Mouse (Mus musculus): Measurements from ENCODE around the gene Glis2. TPM values are rescaled to one million over a fixed set of nuclear protein-coding genes. Genes with fewer than 3 reads are reported as not detected.

Glis2 gene
- polyA plus RNA-seq, 1 experiment from 2014 or later: 13.2 TPM

DNA sequence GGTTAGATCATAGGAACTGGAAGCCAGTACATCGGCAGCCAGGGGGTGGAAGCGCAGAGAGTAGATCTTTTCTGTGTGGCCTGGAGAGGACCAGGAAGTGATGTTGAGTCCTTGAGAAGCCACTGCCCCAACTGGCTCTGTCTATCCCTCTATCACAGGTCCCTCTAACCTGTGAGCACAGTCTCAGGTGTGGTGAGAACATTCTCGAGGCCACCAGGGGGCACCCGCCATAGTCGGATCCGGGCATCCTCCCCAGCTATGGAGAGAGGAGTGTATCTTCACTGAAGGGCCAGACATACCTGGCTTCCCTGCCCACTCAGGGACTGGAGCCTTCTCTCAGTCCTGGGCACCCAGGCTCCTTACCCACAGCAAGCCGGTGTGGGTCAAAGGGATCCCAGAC, 37.5 kb downstream of the Glis2 start:
- H3K9ac ChIP-seq (replicated peaks; ENCODE audit: low read length): no peak overlapping the region
- ATAC-seq (ENCODE audit: low FRiP score, low TSS enrichment) (0 out of 2 replicates have a peak, but pooled peaks have one; percentile 22), DNase-seq (peak; percentile 49)
- H3K4me3 ChIP-seq (replicated peaks; ENCODE audit: low read depth, low read length): no peak overlapping the region
- H3K36me3 ChIP-seq (ENCODE audit: control insufficient read depth, insufficient read depth, low read length): peaks cover 32% of the 10 kb centered on the region
- no peaks in the 10 kb centered on the region for H3K27me3 ChIP-seq (ENCODE audit: control insufficient read depth, insufficient read depth, low read length)
- no peaks in the 10 kb centered on the region for H3K9me3 ChIP-seq (ENCODE audit: control insufficient read depth, low read length)
- H3K4me2 ChIP-seq (ENCODE audit: low read length): no peak overlapping the region
- no peak overlapping the region for H3K27ac ChIP-seq (replicated peaks; ENCODE audit: low read depth, low read length)
- 47% methylated on average over 7 of the region's 7 CpGs for WGBS
- H3K4me1 ChIP-seq (ENCODE audit: control insufficient read depth, insufficient read depth, low read length): no peaks in the 10 kb centered on the region

DNA sequence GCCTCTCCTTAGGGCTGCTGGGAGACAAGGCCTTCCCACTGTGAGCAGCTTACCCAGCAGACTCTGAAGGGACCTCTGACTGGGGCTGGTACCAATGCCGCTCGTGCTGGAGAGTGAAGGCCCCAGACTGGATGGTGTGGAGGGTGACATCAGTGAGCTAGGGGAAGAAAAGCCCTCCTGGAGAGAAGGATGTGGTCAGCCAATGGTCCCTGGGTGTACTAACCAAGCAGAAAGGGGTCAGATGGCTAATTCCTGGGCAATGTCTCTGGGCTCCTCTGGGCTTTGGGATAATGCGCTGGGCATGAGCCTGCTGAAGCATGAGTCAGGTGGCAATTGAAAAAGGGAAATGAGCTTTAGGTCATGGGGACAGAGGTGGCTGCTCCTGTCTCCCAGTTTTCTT, 39.1 kb downstream of the Glis2 start:
- no peaks in the 10 kb centered on the region for H3K4me1 ChIP-seq (ENCODE audit: control insufficient read depth, insufficient read depth, low read length)
- DNase-seq (no peak), ATAC-seq (ENCODE audit: low FRiP score, low TSS enrichment) (no peak)
- no peaks in the 10 kb centered on the region for H3K27me3 ChIP-seq (ENCODE audit: control insufficient read depth, insufficient read depth, low read length)
- H3K9ac ChIP-seq (replicated peaks; ENCODE audit: low read length): no peak overlapping the region
- H3K9me3 ChIP-seq (ENCODE audit: control insufficient read depth, low read length): no peaks in the 10 kb centered on the region
- H3K27ac ChIP-seq (replicated peaks; ENCODE audit: low read depth, low read length): no peak overlapping the region
- H3K4me3 ChIP-seq (replicated peaks; ENCODE audit: low read depth, low read length): no peak overlapping the region
- H3K4me2 ChIP-seq (ENCODE audit: low read length): no peak overlapping the region
- H3K36me3 ChIP-seq (ENCODE audit: control insufficient read depth, insufficient read depth, low read length): peaks cover 26% of the 10 kb centered on the region
- WGBS: 93% methylated on average over 3 of the region's 3 CpGs

DNA sequence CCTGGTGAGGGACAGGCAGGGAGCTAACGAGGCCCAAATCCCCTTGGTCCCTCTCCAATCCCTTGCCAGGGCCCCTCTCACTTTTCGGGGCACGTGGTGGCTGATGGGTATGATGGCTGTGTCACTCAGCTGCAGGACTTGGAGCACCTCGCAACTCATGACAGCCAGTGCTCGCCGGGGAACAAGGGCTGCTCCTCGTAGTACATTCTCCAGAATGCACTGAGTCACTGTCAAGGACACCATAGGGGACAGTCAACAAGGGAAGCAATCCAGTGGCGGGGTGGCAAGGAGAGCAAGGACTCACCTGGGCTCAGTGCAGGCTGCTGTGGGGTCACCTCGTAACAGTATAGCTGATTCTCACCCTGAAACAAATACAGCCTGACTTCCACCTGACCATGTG, 40.2 kb downstream of the Glis2 start:
- WGBS: 84% methylated on average over 9 of the region's 9 CpGs
- Histone ChIP-seq H3K27ac (replicated peaks; ENCODE audit: low read depth, low read length) (no peak overlapping the region), H3K36me3 (ENCODE audit: control insufficient read depth, insufficient read depth, low read length) (peaks cover 26% of the 10 kb centered on the region)

DNA sequence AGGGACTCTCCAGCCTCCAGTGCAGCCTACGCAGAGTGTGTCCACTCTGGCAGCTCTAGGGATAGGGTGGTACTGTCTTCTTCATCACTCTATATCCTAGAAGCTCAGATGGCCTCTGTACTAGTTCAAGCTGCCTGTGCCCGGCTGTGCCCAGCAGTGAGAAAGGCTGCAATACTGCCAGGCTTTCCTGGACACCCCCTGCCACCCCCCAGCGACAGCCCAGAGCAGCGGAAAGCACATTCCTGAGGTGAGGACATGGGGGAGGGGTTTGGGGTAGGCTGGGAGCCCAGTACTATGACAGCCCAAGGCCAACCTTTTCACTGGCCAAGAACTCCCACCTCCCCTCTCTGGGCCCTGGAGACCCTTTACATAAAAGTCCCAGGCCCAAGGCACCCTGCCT, 41.2 kb downstream of the Glis2 start:
- H3K27me3 ChIP-seq (ENCODE audit: control insufficient read depth, insufficient read depth, low read length): no peaks in the 10 kb centered on the region
- no peaks in the 10 kb centered on the region for H3K9me3 ChIP-seq (ENCODE audit: control insufficient read depth, low read length)
- H3K27ac ChIP-seq (replicated peaks; ENCODE audit: low read depth, low read length): no peak overlapping the region
- peaks cover 22% of the 10 kb centered on the region for H3K36me3 ChIP-seq (ENCODE audit: control insufficient read depth, insufficient read depth, low read length)
- H3K4me3 ChIP-seq (replicated peaks; ENCODE audit: low read depth, low read length): no peak overlapping the region
- H3K4me2 ChIP-seq (ENCODE audit: low read length): no peak overlapping the region
- H3K9ac ChIP-seq (replicated peaks; ENCODE audit: low read length): no peak overlapping the region
- H3K4me1 ChIP-seq (ENCODE audit: control insufficient read depth, insufficient read depth, low read length): peaks cover 7% of the 10 kb centered on the region; the same call in 1 of the 2 replicates
- ATAC-seq (ENCODE audit: low FRiP score, low TSS enrichment): no peak
- DNase-seq: no peak
- WGBS: 66% methylated on average over 4 of the region's 4 CpGs

More for the DNA sequence above, 40.2 kb downstream of the Glis2 start:
- H3K4me3 ChIP-seq (replicated peaks; ENCODE audit: low read depth, low read length): no peak overlapping the region
- H3K9ac ChIP-seq (replicated peaks; ENCODE audit: low read length): no peak overlapping the region
- DNase-seq (no peak), ATAC-seq (ENCODE audit: low FRiP score, low TSS enrichment) (no peak)
- H3K4me1 ChIP-seq (ENCODE audit: control insufficient read depth, insufficient read depth, low read length): no peaks in the 10 kb centered on the region
- no peaks in the 10 kb centered on the region for H3K9me3 ChIP-seq (ENCODE audit: control insufficient read depth, low read length)
- no peak overlapping the region for H3K4me2 ChIP-seq (ENCODE audit: low read length)
- no peaks in the 10 kb centered on the region for H3K27me3 ChIP-seq (ENCODE audit: control insufficient read depth, insufficient read depth, low read length)

DNA sequence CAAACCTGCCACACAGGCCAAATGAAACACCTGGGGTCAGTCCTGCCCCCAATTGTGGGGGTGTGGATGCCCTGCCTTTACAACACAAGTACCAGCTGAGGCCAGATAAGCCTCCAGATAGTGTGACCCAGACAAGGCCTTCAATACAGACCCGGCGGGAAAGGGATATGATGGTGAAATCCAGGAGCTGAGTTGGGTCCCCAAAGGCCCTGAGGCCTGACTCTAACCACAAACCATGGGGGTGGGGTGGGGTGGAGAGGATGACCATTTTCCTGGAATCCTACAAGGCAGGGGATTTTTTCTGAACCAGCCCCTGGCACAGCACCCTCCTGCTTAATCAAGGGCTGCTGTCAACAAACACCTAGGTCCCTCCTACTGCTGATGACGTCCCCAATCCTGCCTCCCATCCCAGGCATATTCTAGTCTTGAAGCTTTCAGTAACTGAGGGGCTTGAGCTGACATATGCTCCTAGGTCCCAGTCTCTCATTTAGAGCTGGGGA, 44.4 kb downstream of the Glis2 start:
- Histone ChIP-seq H3K4me1 (ENCODE audit: control insufficient read depth, insufficient read depth, low read length) (peaks cover 15% of the 10 kb centered on the region; the same call in 1 of the 2 replicates), H3K4me3 (replicated peaks; ENCODE audit: low read depth, low read length) (no peak overlapping the region), H3K27ac (replicated peaks; ENCODE audit: low read depth, low read length) (no peak overlapping the region), H3K9ac (replicated peaks; ENCODE audit: low read length) (no peak overlapping the region), H3K4me2 (ENCODE audit: low read length) (no peak overlapping the region), H3K9me3 (ENCODE audit: control insufficient read depth, low read length) (no peaks in the 10 kb centered on the region), H3K27me3 (ENCODE audit: control insufficient read depth, insufficient read depth, low read length) (no peaks in the 10 kb centered on the region), H3K36me3 (ENCODE audit: control insufficient read depth, insufficient read depth, low read length) (peaks cover 5% of the 10 kb centered on the region; the same call in 1 of the 2 replicates)
- WGBS: 92% methylated on average over 3 of the region's 3 CpGs
- ATAC-seq (ENCODE audit: low FRiP score, low TSS enrichment) (no peak), DNase-seq (no peak)

DNA sequence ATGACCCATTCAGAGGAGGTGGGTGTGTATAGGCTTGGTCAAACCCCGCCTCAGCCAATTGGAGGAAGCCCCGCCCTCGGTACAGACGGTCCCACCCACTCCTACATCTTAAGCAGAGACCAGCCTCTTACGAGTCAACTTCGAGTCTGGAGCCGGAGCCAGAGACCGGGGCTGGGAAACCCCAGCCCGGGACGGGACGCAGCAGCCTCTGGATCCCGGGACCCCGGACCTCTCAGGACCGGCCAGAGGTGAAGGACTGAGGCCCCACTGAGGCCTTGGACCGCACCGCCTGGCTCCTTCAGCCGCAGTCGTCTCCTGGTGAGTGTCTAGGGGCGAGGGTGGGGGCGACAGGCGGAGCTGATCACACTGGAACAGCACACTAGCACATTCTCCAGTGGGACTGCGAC, 45.3 kb downstream of the Glis2 start, which contains the start of the genes Vasn and Dnaja3:
Gene Vasn, plus strand, starts transcription at position 111 of the 407 bp plus-strand sequence.
Gene Dnaja3, plus strand, starts transcription at position 159 of the 407 bp plus-strand sequence.
- H3K27me3 ChIP-seq (ENCODE audit: control insufficient read depth, insufficient read depth, low read length): no peaks in the 10 kb centered on the region
- H3K9ac ChIP-seq (replicated peaks; ENCODE audit: low read length): peak within 1 kb of the TSS; percentile 54
- DNase-seq (peak; percentile 85), ATAC-seq (ENCODE audit: low FRiP score, low TSS enrichment) (peak; percentile 86)
- H3K9me3 ChIP-seq (ENCODE audit: control insufficient read depth, low read length): no peaks in the 10 kb centered on the region
- no peaks in the 10 kb centered on the region for H3K36me3 ChIP-seq (ENCODE audit: control insufficient read depth, insufficient read depth, low read length)
- H3K4me3 ChIP-seq (replicated peaks; ENCODE audit: low read depth, low read length): peak within 1 kb of the TSS; percentile 39
- peak within 1 kb of the TSS; percentile 26; the same call in 1 of the 2 replicates for H3K27ac ChIP-seq (replicated peaks; ENCODE audit: low read depth, low read length)
- WGBS: 2% methylated on average over 22 of the region's 22 CpGs
- peaks cover 15% of the 10 kb centered on the region; the same call in 1 of the 2 replicates for H3K4me1 ChIP-seq (ENCODE audit: control insufficient read depth, insufficient read depth, low read length)
- peak within 1 kb of the TSS; percentile 64 for H3K4me2 ChIP-seq (ENCODE audit: low read length)

DNA sequence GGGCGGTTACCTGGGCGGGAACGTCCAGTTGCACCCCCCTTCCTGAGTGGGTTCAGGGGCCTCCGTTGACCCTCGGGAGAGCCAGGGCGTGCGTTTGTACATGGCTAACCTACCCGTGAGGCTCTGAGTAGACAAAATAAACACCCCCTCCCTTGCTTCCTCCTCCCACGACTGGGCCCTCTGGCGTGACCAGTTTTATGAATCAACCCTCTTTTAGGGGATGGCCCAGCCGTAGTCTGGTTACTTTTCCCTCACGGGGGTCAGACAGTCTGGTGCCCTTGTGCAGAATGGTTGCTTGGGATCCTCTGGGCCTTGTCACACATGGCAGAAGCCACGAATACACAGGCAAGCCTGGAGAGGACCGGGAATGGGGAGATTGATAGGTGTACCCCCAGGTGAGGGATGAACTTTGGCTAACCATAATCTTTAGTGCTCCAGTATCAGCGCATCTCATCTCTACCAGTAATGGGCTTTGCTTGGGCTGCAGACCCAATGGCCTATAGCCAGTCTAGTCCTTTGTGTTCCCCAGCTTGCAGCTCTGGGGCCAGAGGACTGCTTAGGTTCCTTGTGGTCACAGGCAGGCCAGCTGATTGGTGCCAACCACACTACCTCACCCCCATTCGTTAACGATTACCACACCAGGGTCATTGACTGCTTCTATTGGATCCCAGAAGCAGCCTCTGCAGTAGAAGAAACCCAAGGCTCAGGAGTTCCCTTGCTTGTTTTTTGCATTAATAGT, 45.9 kb downstream of the Glis2 start:
- Histone ChIP-seq H3K9ac (replicated peaks; ENCODE audit: low read length) (peak overlapping the region; percentile 54), H3K36me3 (ENCODE audit: control insufficient read depth, insufficient read depth, low read length) (no peaks in the 10 kb centered on the region), H3K4me2 (ENCODE audit: low read length) (peak overlapping the region; percentile 64), H3K4me1 (ENCODE audit: control insufficient read depth, insufficient read depth, low read length) (peaks cover 15% of the 10 kb centered on the region; the same call in 1 of the 2 replicates), H3K9me3 (ENCODE audit: control insufficient read depth, low read length) (no peaks in the 10 kb centered on the region), H3K27me3 (ENCODE audit: control insufficient read depth, insufficient read depth, low read length) (no peaks in the 10 kb centered on the region), H3K4me3 (replicated peaks; ENCODE audit: low read depth, low read length) (peak overlapping the region; percentile 39), H3K27ac (replicated peaks; ENCODE audit: low read depth, low read length) (peak overlapping the region; percentile 26; the same call in 1 of the 2 replicates)
- 0 out of 2 replicates have a peak, but pooled peaks have one; percentile 1 for ATAC-seq (ENCODE audit: low FRiP score, low TSS enrichment)
- 12% methylated on average over 17 of the region's 17 CpGs for WGBS
- DNase-seq: no peak

DNA sequence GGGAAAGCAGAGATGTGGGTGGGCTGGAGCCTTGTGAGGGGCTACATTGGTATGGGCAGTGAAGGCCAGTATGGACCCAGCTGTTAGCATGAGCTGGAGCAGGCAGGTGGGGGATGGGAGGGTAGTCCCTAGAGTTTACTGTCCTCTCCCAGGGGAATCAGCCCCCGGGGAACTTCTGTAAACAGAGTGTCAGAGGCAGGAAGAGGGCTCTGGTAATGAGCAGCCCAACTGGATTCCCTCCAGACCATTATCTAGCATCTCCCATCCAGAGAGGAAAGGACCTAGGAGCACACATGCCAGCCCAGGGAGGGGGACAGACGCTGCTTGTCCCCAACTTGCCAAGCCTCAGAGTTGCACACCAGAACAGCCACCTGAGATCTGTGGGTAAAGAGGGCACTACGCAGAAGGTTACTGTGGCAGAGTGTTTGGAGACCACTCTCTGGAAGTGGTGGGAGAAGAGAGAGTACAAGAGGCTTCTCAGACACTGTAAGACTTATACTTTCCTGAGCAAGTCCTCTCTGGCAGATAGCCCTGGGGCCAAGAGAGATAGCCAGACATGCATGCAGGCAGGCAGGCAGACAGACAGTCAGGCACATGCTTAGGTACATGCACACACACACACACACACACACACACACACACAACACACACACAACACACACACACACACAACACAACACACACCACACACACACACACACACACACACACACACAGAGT, 46.8 kb downstream of the Glis2 start:
- no peak overlapping the region for H3K27ac ChIP-seq (replicated peaks; ENCODE audit: low read depth, low read length)

More for the DNA sequence above, 46.8 kb downstream of the Glis2 start:
- Histone ChIP-seq H3K27me3 (ENCODE audit: control insufficient read depth, insufficient read depth, low read length) (no peaks in the 10 kb centered on the region), H3K9me3 (ENCODE audit: control insufficient read depth, low read length) (no peaks in the 10 kb centered on the region), H3K9ac (replicated peaks; ENCODE audit: low read length) (no peak overlapping the region), H3K4me3 (replicated peaks; ENCODE audit: low read depth, low read length) (0 out of 2 replicates have a peak overlapping the region, but pooled peaks have one; percentile 39), H3K4me1 (ENCODE audit: control insufficient read depth, insufficient read depth, low read length) (peaks cover 15% of the 10 kb centered on the region; the same call in 1 of the 2 replicates), H3K4me2 (ENCODE audit: low read length) (peak overlapping the region; percentile 64), H3K36me3 (ENCODE audit: control insufficient read depth, insufficient read depth, low read length) (no peaks in the 10 kb centered on the region)
- 60% methylated on average over 3 of the region's 3 CpGs for WGBS
- DNase-seq: no peak
- ATAC-seq (ENCODE audit: low FRiP score, low TSS enrichment): no peak

All from midbrain, embryonic 14.5 days (tissue).